Mouse (Mus musculus) kidney, adult 2 months (tissue): ENCODE measurements around the gene Ezh2. TPM values are rescaled to one million over a fixed set of nuclear protein-coding genes. Genes with fewer than 3 reads are reported as not detected.
A peak's percentile ranks its signal among the peaks of the same experiment; 100 is the strongest.

Experiments used
- DNase-seq: peaks from one replicate; pipeline ENCODE4 v3.0.0; 2021
- H3K27ac ChIP-seq: fragments of 200-500 bp; 2 replicates; pipeline ENCODE4 v1.5.1; 2012; ENCODE audit warnings: low read depth, low read length, control low read depth, inconsistent platforms; ENCODE audit not compliant: insufficient read depth
- H3K27me3 ChIP-seq: fragments of 200-500 bp; replicated peaks from 2 replicates; pipeline ENCODE4 v1.6.1; 2012; ENCODE audit warnings: mild to moderate bottlenecking, moderate library complexity, low read length, inconsistent platforms; ENCODE audit not compliant: control insufficient read depth, insufficient read depth
- H3K36me3 ChIP-seq: fragments of 200-500 bp; 2 replicates; pipeline ENCODE4 v1.6.1; 2012; ENCODE audit warnings: mild to moderate bottlenecking, moderate library complexity, low read length, inconsistent platforms; ENCODE audit not compliant: control insufficient read depth, insufficient read depth
- H3K4me1 ChIP-seq: fragments of 200-500 bp; 2 replicates; pipeline ENCODE4 v1.6.1; 2011; ENCODE audit warnings: low read length; ENCODE audit not compliant: control insufficient read depth, insufficient read depth
- H3K4me3 ChIP-seq: fragments of 200-500 bp; 2 replicates; pipeline ENCODE4 v1.5.1; 2011; ENCODE audit warnings: mild to moderate bottlenecking, low read depth, low read length, control low read depth; ENCODE audit not compliant: insufficient read depth
- CTCF ChIP-seq: fragments of 200-500 bp; conservative IDR thresholded peaks from 2 replicates; pipeline ENCODE4 v1.5.1; 2011; ENCODE audit warnings: low read depth, mild to moderate bottlenecking, control low read depth, low read length, moderate library complexity, mixed read lengths; ENCODE audit not compliant: insufficient read depth, insufficient read length
- POLR2A ChIP-seq: fragments of 200-500 bp; IDR thresholded peaks from one replicate; pipeline ENCODE4 v1.6.1; 2011; ENCODE audit warnings: low read depth, low read length, control low read depth
- WGBS: fragments of 180-500 bp; shearing (Covaris S2); methylation state at CpG from one replicate; pipeline ENCODE4 v1.1.7; 2018; 5-methylcytosine and 5-hydroxymethylcytosine counted together
- polyA plus RNA-seq: library from polyadenylated mRNA; depleted of rRNA; stranded (reverse); fragments of >200 nt; gene quantifications from 2 replicates; pipeline ENCODE4 v1.2.3, GENCODE M21; 2012

Gene Ezh2
- polyA plus RNA-seq, 1 experiment, result 4.4 TPM

- peak; percentile 21 for DNase-seq
- 30% methylated on average over 1 of the region's 1 CpGs for WGBS
- no peaks in the 10 kb centered on the region for H3K27me3 ChIP-seq
These were observed 62.6 kb downstream of the Ezh2 start for GRCm38 (mm10) chr6:47532547-47532946.

GRCm38 (mm10) chr6:47527655-47528054 is 67.5 kb downstream of the Ezh2 start:
- no peak overlapping the region for H3K27ac ChIP-seq
- DNase-seq, result no peak
- TF ChIP-seq POLR2A, result no peak
- TF ChIP-seq CTCF, result no peak
- H3K4me1 ChIP-seq, result peaks cover 5% of the 10 kb centered on the region; the same call in 1 of the 2 replicates
- H3K27me3 ChIP-seq, result no peaks in the 10 kb centered on the region
- H3K4me3 ChIP-seq, result no peak overlapping the region
- peaks cover 6% of the 10 kb centered on the region for H3K36me3 ChIP-seq
- 45% methylated on average over 1 of the region's 1 CpGs for WGBS

More at GRCm38 (mm10) chr6:47532547-47532946, 62.6 kb downstream of the Ezh2 start:
- Histone ChIP-seq H3K36me3 (no peaks in the 10 kb centered on the region; the same call in 1 of the 2 replicates), H3K4me3 (no peak overlapping the region), H3K27ac (no peak overlapping the region), H3K4me1 (peaks cover 5% of the 10 kb centered on the region; the same call in 1 of the 2 replicates)
- TF ChIP-seq CTCF (no peak), POLR2A (no peak)

- Histone ChIP-seq H3K27ac (no peak overlapping the region), H3K4me3 (no peak overlapping the region), H3K4me1 (peaks cover 10% of the 10 kb centered on the region; the same call in 1 of the 2 replicates), H3K36me3 (peaks cover 7% of the 10 kb centered on the region), H3K27me3 (no peaks in the 10 kb centered on the region)
- no peak for TF ChIP-seq POLR2A
- TF ChIP-seq CTCF, result no peak
- DNase-seq, result peak; percentile 55
- 48% methylated on average over 2 of the region's 2 CpGs for WGBS
These were observed 68.0 kb downstream of the Ezh2 start for GRCm38 (mm10) chr6:47527129-47527528.

- DNase-seq, result peak; percentile 55
- H3K4me1 ChIP-seq, result peaks cover 10% of the 10 kb centered on the region; the same call in 1 of the 2 replicates
- H3K36me3 ChIP-seq, result peaks cover 7% of the 10 kb centered on the region
- 56% methylated on average over 4 of the region's 4 CpGs for WGBS
- H3K27ac ChIP-seq, result no peak overlapping the region
- no peaks in the 10 kb centered on the region for H3K27me3 ChIP-seq
- no peak overlapping the region for H3K4me3 ChIP-seq
- no peak for TF ChIP-seq POLR2A
- TF ChIP-seq CTCF, result no peak
These were observed 68.7 kb downstream of the Ezh2 start for GRCm38 (mm10) chr6:47526446-47526845.

- peaks cover 7% of the 10 kb centered on the region for H3K36me3 ChIP-seq
- 67% methylated on average over 2 of the region's 2 CpGs for WGBS
These were observed 70.1 kb downstream of the Ezh2 start for GRCm38 (mm10) chr6:47525041-47525440.

GRCm38 (mm10) chr6:47522431-47522830 is 72.7 kb downstream of the Ezh2 start:
- WGBS, result 71% methylated on average over 3 of the region's 3 CpGs
- Histone ChIP-seq H3K36me3 (peaks cover 11% of the 10 kb centered on the region), H3K4me1 (peaks cover 8% of the 10 kb centered on the region; the same call in 1 of the 2 replicates), H3K27me3 (no peaks in the 10 kb centered on the region), H3K4me3 (no peak overlapping the region), H3K27ac (no peak overlapping the region)
- DNase-seq, result peak; percentile 72
- TF ChIP-seq POLR2A (no peak), CTCF (no peak)

More at GRCm38 (mm10) chr6:47525041-47525440, 70.1 kb downstream of the Ezh2 start:
- Histone ChIP-seq H3K4me3 (no peak overlapping the region), H3K27me3 (no peaks in the 10 kb centered on the region), H3K27ac (no peak overlapping the region), H3K4me1 (peaks cover 13% of the 10 kb centered on the region; the same call in 1 of the 2 replicates)
- DNase-seq, result no peak
- TF ChIP-seq POLR2A, result no peak
- TF ChIP-seq CTCF, result no peak

- Histone ChIP-seq H3K27me3 (no peaks in the 10 kb centered on the region), H3K4me1 (peaks cover 8% of the 10 kb centered on the region; the same call in 1 of the 2 replicates), H3K4me3 (no peak overlapping the region), H3K36me3 (peaks cover 19% of the 10 kb centered on the region), H3K27ac (no peak overlapping the region)
- TF ChIP-seq POLR2A (no peak), CTCF (no peak)
- 65% methylated on average over 2 of the region's 2 CpGs for WGBS
- no peak for DNase-seq
These were observed 75.1 kb downstream of the Ezh2 start for GRCm38 (mm10) chr6:47520030-47520429.

- peak; percentile 48 for DNase-seq
- H3K36me3 ChIP-seq, result no peaks in the 10 kb centered on the region
- 48% methylated on average over 4 of the region's 4 CpGs for WGBS
- H3K4me1 ChIP-seq, result peaks cover 10% of the 10 kb centered on the region
- no peaks in the 10 kb centered on the region for H3K27me3 ChIP-seq
- H3K4me3 ChIP-seq, result no peak overlapping the region
- no peak for TF ChIP-seq POLR2A
- no peak for TF ChIP-seq CTCF
- no peak overlapping the region for H3K27ac ChIP-seq
These were observed 100.6 kb downstream of the Ezh2 start for GRCm38 (mm10) chr6:47494562-47494961.
